Mouse (Mus musculus) layer of hippocampus, postnatal 36 days (tissue): ENCODE data around the gene Thy1. TPM values are rescaled to one million over a fixed set of nuclear protein-coding genes. Genes with fewer than 3 reads are reported as not detected.
A peak's percentile ranks its signal among the peaks of the same experiment; 100 is the strongest.

Source experiments
- DNase-seq, 2 experiments: peaks; one replicate each; pipeline ENCODE4 v3.0.0; 2022
- total RNA-seq, 2 experiments: library from RNA; stranded (reverse); gene quantifications; 2 replicates each; pipeline ENCODE4 v1.2.3; 2021

Gene Thy1
- total RNA-seq, 2 experiments from 2014 or later: 786 to 920 TPM

DNA sequence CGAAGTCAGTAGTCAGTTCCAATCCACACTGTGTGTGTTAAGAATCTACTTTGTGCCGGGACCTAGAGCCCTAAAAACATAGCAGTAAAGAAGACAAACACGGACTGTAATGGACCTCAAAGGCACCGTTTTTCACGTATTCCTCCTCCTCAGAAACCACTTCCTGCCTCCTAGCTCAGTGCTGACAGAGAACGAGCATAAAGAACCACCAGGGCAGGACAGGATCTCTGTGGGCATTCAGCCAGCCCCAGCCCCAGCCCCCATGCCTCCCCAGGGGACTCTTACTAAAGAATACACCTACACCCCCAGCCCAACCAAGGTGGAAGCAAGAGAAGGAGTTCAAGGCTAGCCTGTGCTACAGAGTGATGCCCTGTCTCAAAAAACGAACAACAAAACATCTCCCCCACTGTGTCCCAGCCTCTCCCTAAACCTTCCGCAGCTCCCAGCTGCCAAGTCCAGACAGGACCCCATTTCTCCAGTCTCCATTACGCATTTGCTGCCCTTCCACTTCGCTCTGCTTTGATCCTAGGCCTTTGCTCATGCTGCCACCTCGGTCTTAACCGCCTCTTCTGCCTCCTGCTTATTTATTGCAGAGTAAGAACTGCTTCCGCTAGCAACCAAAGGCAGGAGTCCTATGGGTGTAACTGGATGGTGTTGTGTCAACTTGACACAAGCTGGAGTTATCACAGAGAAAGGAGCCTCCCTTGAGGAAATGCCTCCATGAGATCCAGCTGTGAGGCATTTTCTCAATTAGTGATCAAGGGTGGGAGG is 9.0 kb upstream of the Thy1 start:
- DNase-seq: no peak

DNA sequence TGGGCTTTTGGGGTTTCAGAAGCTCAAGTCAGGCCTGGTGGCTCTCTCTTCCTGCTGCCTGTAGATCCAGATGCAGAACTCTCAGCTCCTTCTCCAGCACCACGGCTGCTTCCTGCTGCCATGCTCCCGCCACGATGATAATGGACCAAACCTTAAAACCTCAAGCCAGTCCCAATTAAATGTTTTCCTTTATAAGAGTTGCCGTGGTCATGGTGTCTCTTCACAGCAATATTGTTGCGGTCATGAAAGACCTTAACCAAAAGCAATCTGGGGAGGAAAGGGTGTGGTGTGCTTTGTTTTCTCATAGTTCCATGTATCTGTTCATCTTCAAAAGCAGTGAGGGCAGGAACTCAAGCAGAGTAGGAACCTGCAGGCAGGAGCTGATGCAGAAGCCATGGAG is 6.1 kb upstream of the Thy1 start:
- DNase-seq: no peak

- DNase-seq: no peak
Measured at GRCm38 (mm10) chr9:44041511-44042395, 1.4 kb upstream of the Thy1 start.

GRCm38 (mm10) chr9:44042396-44042680 is 846 bp upstream of the Thy1 start:
- DNase-seq: no peak

DNA sequence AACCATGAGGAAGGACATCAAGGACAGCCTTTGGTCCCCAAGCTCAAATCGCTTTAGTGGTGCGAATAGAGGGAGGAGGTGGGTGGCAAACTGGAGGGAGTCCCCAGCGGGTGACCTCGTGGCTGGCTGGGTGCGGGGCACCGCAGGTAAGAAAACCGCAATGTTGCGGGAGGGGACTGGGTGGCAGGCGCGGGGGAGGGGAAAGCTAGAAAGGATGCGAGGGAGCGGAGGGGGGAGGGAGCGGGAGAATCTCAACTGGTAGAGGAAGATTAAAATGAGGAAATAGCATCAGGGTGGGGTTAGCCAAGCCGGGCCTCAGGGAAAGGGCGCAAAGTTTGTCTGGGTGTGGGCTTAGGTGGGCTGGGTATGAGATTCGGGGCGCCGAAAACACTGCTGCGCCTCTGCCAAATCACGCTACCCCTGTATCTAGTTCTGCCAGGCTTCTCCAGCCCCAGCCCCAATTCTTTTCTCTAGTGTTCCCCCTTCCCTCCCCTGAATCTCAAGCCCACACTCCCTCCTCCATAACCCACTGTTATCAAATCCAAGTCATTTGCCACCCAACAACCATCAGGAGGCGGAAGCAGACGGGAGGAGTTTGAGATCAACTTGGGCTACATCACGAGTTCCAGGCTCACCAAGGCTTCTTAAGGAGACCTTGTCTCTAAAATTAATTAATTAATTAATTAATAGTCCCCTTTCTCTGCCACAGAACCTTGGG is 683 bp downstream of the Thy1 start:
- DNase-seq: no peak

- DNase-seq: no peak
Measured at GRCm38 (mm10) chr9:44044426-44045157, 1.4 kb downstream of the Thy1 start.

GRCm38 (mm10) chr9:44045158-44045883 is 2.1 kb downstream of the Thy1 start:
- no peak for DNase-seq

DNA sequence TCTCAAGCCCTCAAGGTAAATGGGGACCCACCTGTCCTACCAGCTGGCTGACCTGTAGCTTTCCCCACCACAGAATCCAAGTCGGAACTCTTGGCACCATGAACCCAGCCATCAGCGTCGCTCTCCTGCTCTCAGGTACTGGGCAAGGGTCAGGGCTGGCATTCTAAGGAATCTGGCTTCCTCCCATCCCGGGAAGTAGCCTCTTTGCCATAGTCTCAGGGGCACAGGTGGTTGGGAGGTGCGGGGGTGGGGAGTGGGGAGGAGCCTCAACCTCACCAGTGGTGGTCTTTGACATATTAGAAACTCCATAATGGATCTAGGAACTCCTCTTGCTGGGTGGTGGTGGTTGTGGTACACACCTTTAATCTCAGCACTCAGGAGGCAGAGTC is 2.7 kb downstream of the Thy1 start:
- DNase-seq: no peak

GRCm38 (mm10) chr9:44046426-44046825 is 3.2 kb downstream of the Thy1 start:
- no peak for DNase-seq

DNA sequence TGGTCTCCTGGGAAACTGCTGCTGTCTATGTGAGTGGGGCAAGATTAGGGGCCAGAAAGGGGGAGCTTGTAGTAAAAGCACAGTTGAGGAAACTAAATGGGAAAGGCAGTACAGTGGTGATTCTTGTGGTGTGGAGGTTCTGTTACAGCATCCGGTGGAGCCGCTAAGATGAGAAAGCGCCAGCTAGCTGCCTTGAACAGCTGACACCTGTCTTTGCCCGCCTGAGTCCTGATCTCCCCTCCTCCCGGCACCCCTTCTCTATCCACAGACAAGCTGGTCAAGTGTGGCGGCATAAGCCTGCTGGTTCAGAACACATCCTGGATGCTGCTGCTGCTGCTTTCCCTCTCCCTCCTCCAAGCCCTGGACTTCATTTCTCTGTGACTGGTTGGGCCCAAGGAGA is 3.9 kb downstream of the Thy1 start:
- DNase-seq: no peak

DNA sequence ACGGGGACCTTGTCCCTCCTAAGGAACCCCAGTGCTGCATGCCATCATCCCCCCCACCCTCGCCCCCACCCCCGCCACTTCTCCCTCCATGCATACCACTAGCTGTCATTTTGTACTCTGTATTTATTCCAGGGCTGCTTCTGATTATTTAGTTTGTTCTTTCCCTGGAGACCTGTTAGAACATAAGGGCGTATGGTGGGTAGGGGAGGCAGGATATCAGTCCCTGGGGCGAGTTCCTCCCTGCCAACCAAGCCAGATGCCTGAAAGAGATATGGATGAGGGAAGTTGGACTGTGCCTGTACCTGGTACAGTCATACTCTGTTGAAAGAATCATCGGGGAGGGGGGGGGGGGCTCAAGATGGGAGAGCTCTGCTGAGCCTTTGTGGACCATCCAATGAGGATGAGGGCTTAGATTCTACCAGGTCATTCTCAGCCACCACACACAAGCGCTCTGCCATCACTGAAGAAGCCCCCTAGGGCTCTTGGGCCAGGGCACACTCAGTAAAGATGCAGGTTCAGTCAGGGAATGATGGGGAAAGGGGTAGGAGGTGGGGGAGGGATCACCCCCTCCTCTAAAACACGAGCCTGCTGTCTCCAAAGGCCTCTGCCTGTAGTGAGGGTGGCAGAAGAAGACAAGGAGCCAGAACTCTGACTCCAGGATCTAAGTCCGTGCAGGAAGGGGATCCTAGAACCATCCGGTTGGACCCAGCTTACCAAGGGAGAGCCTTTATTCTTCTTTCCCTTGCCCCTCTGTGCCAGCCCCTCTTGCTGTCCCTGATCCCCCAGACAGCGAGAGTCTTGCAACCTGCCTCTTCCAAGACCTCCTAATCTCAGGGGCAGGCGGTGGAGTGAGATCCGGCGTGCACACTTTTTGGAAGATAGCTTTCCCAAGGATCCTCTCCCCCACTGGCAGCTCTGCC is 4.6 kb downstream of the Thy1 start:
- no peak for DNase-seq

DNA sequence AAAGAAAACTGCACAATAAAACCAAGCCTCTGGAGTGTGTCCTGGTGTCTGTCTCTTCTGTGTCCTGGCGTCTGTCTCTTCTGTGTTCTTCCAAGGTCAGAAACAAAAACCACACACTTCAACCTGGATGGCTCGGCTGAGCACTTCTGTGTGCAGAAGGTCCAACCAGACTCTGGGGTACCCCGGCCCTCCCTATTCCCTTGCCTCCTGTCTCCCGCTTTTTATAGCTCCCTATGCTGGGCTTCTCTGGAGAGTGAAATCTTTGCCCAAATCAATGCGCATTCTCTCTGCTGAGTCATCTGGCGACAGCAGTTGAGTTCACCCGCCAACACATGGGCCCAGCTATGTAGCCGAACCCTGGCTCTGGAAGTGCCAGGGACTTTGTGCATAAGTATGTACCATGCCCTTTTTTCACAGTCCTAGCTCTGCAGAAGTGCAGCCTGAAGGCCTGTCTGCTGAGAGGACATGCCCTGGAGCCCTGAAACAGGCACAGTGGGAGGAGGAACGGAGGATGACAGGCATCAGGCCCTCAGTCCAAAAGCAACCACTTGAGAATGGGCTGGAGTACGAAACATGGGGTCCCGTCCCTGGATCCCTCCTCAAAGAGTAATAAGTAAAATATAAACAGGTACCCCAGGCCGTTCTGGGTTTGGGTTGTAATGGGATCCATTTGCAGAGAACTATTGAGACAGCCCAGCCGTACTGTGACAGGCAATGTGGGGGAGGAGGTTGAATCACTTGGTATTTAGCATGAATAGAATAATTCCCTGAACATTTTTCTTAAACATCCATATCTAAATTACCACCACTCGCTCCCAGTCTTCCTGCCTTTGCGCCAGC is 5.6 kb downstream of the Thy1 start:
- peak in 1 of 2 experiments; percentile 61 for DNase-seq

DNA sequence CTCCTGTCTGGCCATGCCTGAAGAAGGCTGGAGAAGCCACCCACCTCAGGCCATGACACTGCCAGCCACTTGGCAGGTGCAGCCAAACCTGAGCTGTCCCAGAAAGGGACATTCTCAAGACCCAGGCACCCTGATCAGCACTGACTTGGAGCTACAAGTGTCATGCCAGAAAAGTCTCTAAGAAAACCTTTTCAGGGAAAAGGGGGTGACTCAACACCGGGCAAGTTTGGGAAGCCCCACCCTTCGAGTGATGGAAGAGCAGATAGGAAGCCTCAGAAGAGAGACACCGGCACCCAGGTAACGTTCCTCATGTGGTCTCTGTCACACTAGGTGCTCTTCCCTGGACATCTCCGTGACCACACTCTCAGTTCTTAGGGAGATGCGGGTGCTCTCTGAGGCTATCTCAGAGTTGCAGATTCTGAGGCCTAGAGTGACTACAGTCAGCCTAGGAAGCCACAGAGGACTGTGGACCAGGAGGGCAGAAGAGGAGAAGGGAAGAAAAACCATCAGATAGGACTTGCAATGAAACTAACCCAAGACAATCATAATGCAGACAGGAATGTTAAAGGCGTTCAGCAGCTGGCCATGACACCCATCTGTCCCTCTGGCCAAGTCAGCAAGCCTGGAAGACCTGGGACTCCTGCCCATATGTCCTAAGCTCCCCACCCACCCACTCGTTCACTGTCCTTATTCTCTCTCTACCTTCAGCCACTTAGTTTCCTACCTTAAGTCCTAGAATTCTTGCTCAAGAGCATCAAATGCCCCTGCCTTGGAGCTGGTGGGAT is 6.4 kb downstream of the Thy1 start:
- DNase-seq: no peak

- no peak for DNase-seq
Measured at GRCm38 (mm10) chr9:44052855-44053254, 9.7 kb downstream of the Thy1 start.

DNA sequence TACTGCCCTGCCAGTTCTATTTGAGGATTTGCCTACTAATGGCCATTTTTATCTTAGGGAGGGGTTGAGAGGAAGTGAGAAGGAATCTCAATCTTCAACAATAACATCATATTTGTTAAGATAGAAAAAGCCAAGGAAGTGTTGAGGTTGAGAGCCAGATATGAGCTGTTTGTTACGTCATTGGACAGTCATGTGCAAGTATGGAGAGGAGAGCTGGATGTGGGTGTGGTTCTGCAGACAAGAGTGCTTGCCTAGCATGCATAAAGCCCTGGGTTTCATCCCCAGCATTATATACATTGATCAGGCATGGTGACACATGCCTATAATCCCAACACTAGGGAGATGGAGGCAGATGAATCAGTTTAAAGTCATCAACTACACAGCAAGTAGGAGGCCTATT is 10.8 kb downstream of the Thy1 start:
- no peak for DNase-seq

GRCm38 (mm10) chr9:44058606-44059005 is 15.4 kb downstream of the Thy1 start:
- DNase-seq: no peak

GRCm38 (mm10) chr9:44065177-44065576 is 22.0 kb downstream of the Thy1 start:
- no peak for DNase-seq

DNA sequence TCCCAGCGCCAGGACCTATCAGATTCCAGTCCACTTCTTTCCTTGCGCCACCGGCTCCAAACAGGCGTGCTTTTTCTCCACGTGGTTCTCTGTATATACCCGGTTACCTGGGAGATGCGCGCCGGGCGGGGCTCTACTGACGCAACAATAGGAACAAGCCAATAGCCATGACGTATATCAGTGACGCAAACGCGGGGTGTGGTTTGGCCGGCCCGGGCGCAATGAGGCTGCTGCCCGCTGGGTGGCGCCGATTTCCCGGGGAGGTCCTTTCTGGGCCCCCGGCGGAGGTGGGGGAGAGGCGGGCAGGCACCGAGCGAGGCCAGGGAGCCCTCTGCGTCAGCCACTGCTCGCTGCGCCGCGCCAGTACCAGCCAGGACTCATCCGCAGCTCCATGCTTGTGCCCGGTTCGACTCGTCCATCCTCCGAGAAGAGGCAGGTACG is 23.6 kb downstream of the Thy1 start, which contains the start of gene Usp2:
Gene Usp2, plus strand, starts transcription at position 237 of the 441 bp plus-strand sequence.
- DNase-seq: peak; percentile 100
